Mouse (Mus musculus) ES-E14 (cell line): ENCODE measurements around the gene Lmod1. TPM values are rescaled to one million over a fixed set of nuclear protein-coding genes. Genes with fewer than 3 reads are reported as not detected.
A peak's percentile ranks its signal among the peaks of the same experiment; 100 is the strongest.

ENCODE experiments used
- DNase-seq: peaks from one replicate; pipeline ENCODE4 v3.0.0-alpha.2; 2013; ENCODE audit warnings: low read depth, low spot score
- H3K27ac ChIP-seq: 2 replicates; pipeline ENCODE4 v1.5.1; 2012; ENCODE audit warnings: low read depth, mild to moderate bottlenecking, low read length, moderate library complexity, mixed read lengths; ENCODE audit not compliant: poor library complexity, insufficient read depth, severe bottlenecking
- H3K36me3 ChIP-seq: 2 replicates; pipeline ENCODE4 v1.6.1; 2012; ENCODE audit warnings: mild to moderate bottlenecking, low read length, moderate library complexity, mixed read lengths; ENCODE audit not compliant: control insufficient read depth, poor library complexity, insufficient read depth, severe bottlenecking
- H3K4me1 ChIP-seq, 2 experiments: fragments of 150-350 bp in 1 of 2; sonication (generic) in 1 of 2; 2 replicates each; pipeline ENCODE4 v1.6.1; 2012; ENCODE audit warnings: low read length in 2 of 2, mild to moderate bottlenecking in 1 of 2, mixed read lengths in 1 of 2; ENCODE audit not compliant: control insufficient read depth in 2 of 2, insufficient read depth in 2 of 2, poor library complexity in 1 of 2
- H3K4me3 ChIP-seq, 2 experiments: fragments of 150-350 bp in 1 of 2; sonication (generic) in 1 of 2; 2 replicates each; pipeline ENCODE4 v1.5.1; 2012; ENCODE audit warnings: low read length in 2 of 2, low read depth in 1 of 2, mild to moderate bottlenecking in 1 of 2, mixed read lengths in 1 of 2; ENCODE audit not compliant: insufficient read depth in 1 of 2, poor library complexity in 1 of 2, severe bottlenecking in 1 of 2
- H3K9ac ChIP-seq: 2 replicates; pipeline ENCODE4 v1.6.1; 2012; ENCODE audit warnings: low read depth, mild to moderate bottlenecking, low read length, mixed read lengths; ENCODE audit not compliant: poor library complexity, insufficient read depth, severe bottlenecking
- H3K9me3 ChIP-seq: fragments of 150-350 bp; sonication (generic); 2 replicates; pipeline ENCODE4 v1.6.1; 2012; ENCODE audit warnings: low read depth, mild to moderate bottlenecking, low read length; ENCODE audit not compliant: control insufficient read depth, insufficient read depth
- CHD2 ChIP-seq: IDR thresholded peaks from 2 replicates; pipeline ENCODE4 v1.6.1; 2014; ENCODE audit warnings: mild to moderate bottlenecking, low read depth, low read length, inconsistent platforms
- HCFC1 ChIP-seq: IDR thresholded peaks from 2 replicates; pipeline ENCODE4 v1.6.1; 2012; ENCODE audit warnings: low read length, inconsistent platforms, borderline replicate concordance; ENCODE audit not compliant: insufficient read depth
- MAFK ChIP-seq: IDR thresholded peaks from 2 replicates; pipeline ENCODE4 v1.6.1; 2014; ENCODE audit warnings: mild to moderate bottlenecking, low read depth, low read length, inconsistent platforms; ENCODE audit not compliant: insufficient read depth
- ZC3H11A ChIP-seq: IDR thresholded peaks from 2 replicates; pipeline ENCODE4 v1.6.1; 2012; ENCODE audit warnings: low read depth, mild to moderate bottlenecking, inconsistent platforms, low read length, borderline replicate concordance
- ZNF384 ChIP-seq: IDR thresholded peaks from 2 replicates; pipeline ENCODE4 v1.6.1; 2012; ENCODE audit warnings: low read depth, low read length, inconsistent platforms
- in situ Hi-C, 2 experiments: fragments of 600-800 bp; cut with MboI; formaldehyde crosslinking; loops; one replicate each; pipeline ENCODE4 v1.15.1; 2025; ENCODE audit warnings: low sequenced_read_pairs in 2 of 2, inconsistent platforms in 1 of 2; ENCODE audit not compliant: unreplicated experiment in 2 of 2
- total RNA-seq: library from RNA; depleted of rRNA; stranded (reverse); fragments of 300-350 nt; gene quantifications from 2 replicates; pipeline ENCODE4 v1.2.3, GENCODE M21; 2012

The Lmod1 gene
- total RNA-seq, 1 experiment: 2.6 TPM

DNA sequence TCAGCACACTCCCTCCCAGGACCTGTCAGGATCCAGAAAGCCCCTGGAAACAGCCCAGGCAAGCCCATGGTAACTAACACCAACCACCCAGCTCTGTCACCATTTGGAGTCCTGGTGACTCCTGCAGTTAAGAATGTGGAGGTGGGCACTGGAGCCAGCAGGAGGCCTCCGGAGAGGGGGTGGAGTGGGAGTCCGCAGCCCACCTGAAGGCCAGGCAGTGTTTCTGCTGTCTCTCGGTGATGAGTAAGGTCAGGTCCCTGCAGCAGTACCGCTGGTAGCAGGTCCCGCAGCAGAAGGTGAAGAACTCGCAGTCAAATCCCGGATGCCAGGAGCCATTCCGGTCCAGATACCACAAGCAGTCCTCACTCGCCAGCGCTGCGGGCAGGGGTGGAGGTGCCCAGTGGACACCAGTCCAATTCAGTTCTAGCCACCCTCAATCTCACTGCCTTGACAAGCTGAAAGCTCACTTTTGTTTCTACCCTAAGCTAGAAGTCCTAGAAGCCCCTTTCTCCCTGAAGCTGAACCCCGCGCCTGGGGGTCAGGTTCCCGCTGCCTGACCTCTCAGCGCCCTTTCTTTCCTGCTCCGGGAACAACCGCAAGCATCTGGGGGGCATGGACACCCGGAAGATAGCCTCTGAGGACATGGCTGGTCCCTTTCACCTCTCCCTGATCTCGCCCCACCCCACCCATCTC lies 49.7 kb downstream of the Lmod1 start:
- in situ Hi-C loops: loop anchor here in 1 of 2 experiments (25.0 kb wide), 1 partner anchor 212 kb away; the partner anchor contains the start of gene Gpr37l1
- no peaks in the 10 kb centered on the region for H3K9me3 ChIP-seq
- H3K4me1 ChIP-seq: peaks cover 1 to 14% of the 10 kb centered on the region in 2 experiments; a peak in 3 of 4 replicates
- no peak overlapping the region for H3K27ac ChIP-seq
- H3K4me3 ChIP-seq: peak overlapping the region; percentile 66 to 68
- H3K36me3 ChIP-seq: no peaks in the 10 kb centered on the region
- TF ChIP-seq HCFC1 (no peak), CHD2 (no peak), ZC3H11A (no peak), MAFK (no peak), ZNF384 (no peak)
- H3K9ac ChIP-seq: peak overlapping the region; percentile 61
- no peak for DNase-seq

DNA sequence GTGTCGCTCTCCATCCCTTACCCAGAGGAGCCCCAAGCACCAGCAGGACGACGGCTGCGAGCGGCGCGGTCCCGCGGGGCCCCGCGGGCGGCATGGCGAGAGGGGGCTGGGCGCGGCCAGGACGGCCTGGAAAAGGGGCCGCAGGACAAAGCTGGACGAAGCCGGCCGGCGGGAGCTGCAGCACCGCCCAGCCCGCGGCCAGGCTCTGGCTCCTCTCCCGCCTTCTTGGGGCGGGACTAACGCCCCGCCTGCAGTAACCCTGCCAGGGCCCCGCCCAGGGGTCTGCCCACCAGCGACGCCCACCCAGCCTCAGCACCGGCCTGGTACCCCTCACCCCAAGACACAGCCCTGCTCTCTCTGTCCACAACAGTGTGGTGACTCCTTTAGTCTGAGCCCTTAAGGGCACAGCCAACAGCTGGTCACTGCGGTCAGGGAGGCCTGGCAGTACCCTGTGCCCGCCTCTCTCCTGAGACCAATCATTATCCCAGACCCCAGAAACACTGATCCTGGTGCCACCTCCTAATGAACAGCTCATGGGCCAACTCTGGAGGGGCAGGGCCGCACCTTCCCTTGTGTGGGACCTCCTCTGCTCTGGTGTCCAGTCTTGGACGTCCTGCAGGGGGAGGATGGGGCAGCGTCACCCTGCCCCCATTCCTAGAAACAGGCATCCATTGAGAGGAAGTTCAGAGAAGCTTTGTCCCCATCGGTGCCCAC lies 50.4 kb downstream of the Lmod1 start, which contains the start of gene Shisa4:
TSS of gene Shisa4 (minus strand) at position 370 of the 714 bp plus-strand sequence.
- Histone ChIP-seq H3K27ac (no peak within 1 kb of the TSS), H3K4me3 (peak within 1 kb of the TSS; percentile 66 to 68), H3K9ac (peak within 1 kb of the TSS; percentile 61), H3K9me3 (no peaks in the 10 kb centered on the region), H3K36me3 (no peaks in the 10 kb centered on the region), H3K4me1 (peaks cover 0 to 8% of the 10 kb centered on the region in 2 experiments; a peak in 2 of 4 replicates)
- TF ChIP-seq HCFC1 (no peak), ZC3H11A (no peak), ZNF384 (no peak), CHD2 (no peak), MAFK (no peak)
- no peak for DNase-seq
- in situ Hi-C loops: loop anchor here (5.0 to 25.0 kb wide), 2 partner anchors 203 to 213 kb away; partner anchors contain the start of gene Gpr37l1 (in 1 of the 2)

DNA sequence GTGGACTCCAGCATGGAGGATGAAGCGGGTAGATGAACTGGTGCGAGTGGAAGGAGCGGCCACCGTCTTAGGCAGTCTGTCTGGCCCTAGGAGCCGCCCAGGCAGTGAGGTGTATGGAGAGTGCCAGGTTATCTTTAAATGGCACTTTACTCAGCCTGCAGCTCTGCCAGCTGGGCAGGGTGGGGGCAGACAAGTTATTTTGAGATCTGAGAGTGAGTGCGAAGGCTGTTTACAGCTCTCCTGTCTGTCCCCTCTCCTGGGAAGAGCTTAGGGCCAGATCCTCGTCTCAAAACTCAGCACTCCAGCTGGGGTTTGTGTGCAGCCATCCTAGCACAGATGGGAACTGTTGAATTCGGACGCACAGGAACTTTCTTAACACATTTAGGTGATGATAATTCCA lies 54.0 kb downstream of the Lmod1 start:
- Histone ChIP-seq H3K36me3 (no peaks in the 10 kb centered on the region; the same call in 1 of the 2 replicates), H3K9ac (no peak overlapping the region), H3K27ac (no peak overlapping the region), H3K4me1 (peaks cover 0 to 8% of the 10 kb centered on the region in 2 experiments; a peak in 2 of 4 replicates), H3K4me3 (no peak overlapping the region), H3K9me3 (no peaks in the 10 kb centered on the region)
- no peak for DNase-seq
- in situ Hi-C loops: loop anchor here in 1 of 2 experiments (5.0 kb wide), 1 partner anchor 206 kb away; no protein-coding TSS in a partner anchor
- no peak for TF ChIP-seq HCFC1

DNA sequence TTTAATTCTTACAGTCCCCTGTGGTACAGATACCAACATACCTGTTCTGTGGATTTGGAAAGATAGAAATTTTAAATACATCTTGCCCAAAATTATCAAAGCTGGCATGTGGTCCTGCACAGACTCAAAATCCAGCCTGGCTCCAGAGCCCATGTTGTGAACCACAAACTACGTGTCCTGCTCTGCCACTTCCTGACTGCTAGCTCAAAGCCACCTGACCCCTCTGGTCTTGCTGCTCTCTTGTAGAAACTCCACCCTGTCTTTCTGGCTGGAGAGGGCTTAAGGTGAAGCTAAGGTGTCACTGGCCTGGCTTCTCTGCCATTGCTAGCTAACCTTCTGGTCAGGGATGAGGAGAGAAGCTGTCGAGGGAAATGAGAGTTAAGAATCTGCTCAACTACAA lies 54.4 kb downstream of the Lmod1 start:
- H3K9ac ChIP-seq: no peak overlapping the region
- no peaks in the 10 kb centered on the region for H3K9me3 ChIP-seq
- in situ Hi-C loops: loop anchor here in 1 of 2 experiments (5.0 kb wide), 1 partner anchor 207 kb away; no protein-coding TSS in a partner anchor
- no peak overlapping the region for H3K27ac ChIP-seq
- DNase-seq: no peak
- TF ChIP-seq HCFC1: no peak
- TF ChIP-seq MAFK: no peak
- TF ChIP-seq ZNF384: no peak
- TF ChIP-seq ZC3H11A: no peak
- no peak for TF ChIP-seq CHD2
- H3K36me3 ChIP-seq: no peaks in the 10 kb centered on the region; the same call in 1 of the 2 replicates
- H3K4me1 ChIP-seq: peaks cover 0 to 8% of the 10 kb centered on the region in 2 experiments; a peak in 2 of 4 replicates
- no peak overlapping the region for H3K4me3 ChIP-seq
